Mouse (Mus musculus) heart, embryonic 15.5 days (tissue): ENCODE measurements around the gene Ugt1a2. TPM values are rescaled to one million over a fixed set of nuclear protein-coding genes. Genes with fewer than 3 reads are reported as not detected.

Source experiments
- ATAC-seq: fragments of 200-750 bp; cut with Nextera tagmentation; replicated peaks from 2 replicates; pipeline ENCODE4 v1.8.0; 2017; ENCODE audit warnings: low read depth, moderate TSS enrichment; ENCODE audit not compliant: insufficient number of reproducible peaks, insufficient read depth, low FRiP score
- H3K27ac ChIP-seq: fragments of 300-500 bp; sonication (generic); 2 replicates; pipeline ENCODE4 v1.5.1; 2015; ENCODE audit warnings: mild to moderate bottlenecking, inconsistent platforms
- H3K27me3 ChIP-seq: fragments of 300-500 bp; sonication (generic); 2 replicates; pipeline ENCODE4 v1.6.1; 2015; ENCODE audit warnings: inconsistent platforms
- H3K36me3 ChIP-seq: fragments of 300-500 bp; sonication (generic); 2 replicates; pipeline ENCODE4 v1.6.1; 2015; ENCODE audit warnings: mild to moderate bottlenecking, inconsistent platforms
- H3K4me1 ChIP-seq: fragments of 300-500 bp; sonication (generic); replicated peaks from 2 replicates; pipeline ENCODE4 v1.6.1; 2015; ENCODE audit warnings: inconsistent platforms
- H3K4me2 ChIP-seq: fragments of 300-500 bp; sonication (generic); 2 replicates; pipeline ENCODE4 v1.6.1; 2015; ENCODE audit warnings: inconsistent platforms, mild to moderate bottlenecking, moderate library complexity
- H3K4me3 ChIP-seq: fragments of 300-500 bp; sonication (generic); 2 replicates; pipeline ENCODE4 v1.5.1; 2015; ENCODE audit warnings: mild to moderate bottlenecking, inconsistent platforms
- H3K9ac ChIP-seq: fragments of 300-500 bp; sonication (generic); 2 replicates; pipeline ENCODE4 v1.6.1; 2015; ENCODE audit warnings: mild to moderate bottlenecking, inconsistent platforms
- H3K9me3 ChIP-seq: fragments of 300-500 bp; sonication (generic); replicated peaks from 2 replicates; pipeline ENCODE4 v1.6.1; 2016; ENCODE audit warnings: inconsistent platforms
- WGBS: fragments of 180-500 bp; shearing (Covaris S2); methylation state at CpG from one replicate; pipeline ENCODE4 v1.1.7; 2015; ENCODE audit warnings: mixed read lengths; 5-methylcytosine and 5-hydroxymethylcytosine counted together
- polyA plus RNA-seq: library from polyadenylated mRNA; unstranded; fragments of >200 nt; fragmentation: Nextera tagmentation; extraction: Ambion mirVana; gene quantifications from 2 replicates; pipeline ENCODE4 v1.2.1, GENCODE M21; 2015

Gene Ugt1a2
- polyA plus RNA-seq, 1 experiment from 2014 or later = not detected

- 70% methylated on average over 6 of the region's 6 CpGs for WGBS
- no peak overlapping the region for H3K9ac ChIP-seq
Measured at GRCm38 (mm10) chr1:88260114-88260513, 59.7 kb downstream of the Ugt1a2 start.

GRCm38 (mm10) chr1:88260604-88261377, 60.4 kb downstream of the Ugt1a2 start:
- Histone ChIP-seq H3K36me3 (peaks cover 49% of the 10 kb centered on the region), H3K9ac (no peak overlapping the region), H3K4me2 (no peak overlapping the region), H3K4me3 (no peak overlapping the region), H3K27ac (no peak overlapping the region), H3K27me3 (no peaks in the 10 kb centered on the region), H3K4me1 (peaks cover 23% of the 10 kb centered on the region), H3K9me3 (0 out of 2 replicates have a peak, but pooled peaks cover 3% of the 10 kb centered on the region)
- WGBS = 82% methylated on average over 10 of the region's 10 CpGs
- no peak for ATAC-seq

More at GRCm38 (mm10) chr1:88260114-88260513, 59.7 kb downstream of the Ugt1a2 start:
- Histone ChIP-seq H3K4me1 (peaks cover 23% of the 10 kb centered on the region), H3K27ac (no peak overlapping the region), H3K36me3 (peaks cover 42% of the 10 kb centered on the region), H3K4me3 (no peak overlapping the region), H3K4me2 (no peak overlapping the region), H3K9me3 (0 out of 2 replicates have a peak, but pooled peaks cover 3% of the 10 kb centered on the region), H3K27me3 (no peaks in the 10 kb centered on the region)
- no peak for ATAC-seq

- H3K4me2 ChIP-seq = no peak overlapping the region
- WGBS = 79% methylated on average over 7 of the region's 7 CpGs
- ATAC-seq = no peak
Measured at GRCm38 (mm10) chr1:88261706-88262105, 61.3 kb downstream of the Ugt1a2 start.

GRCm38 (mm10) chr1:88262255-88262654, 61.9 kb downstream of the Ugt1a2 start:
- Histone ChIP-seq H3K27ac (no peak overlapping the region), H3K9ac (no peak overlapping the region), H3K9me3 (no peaks in the 10 kb centered on the region), H3K27me3 (no peaks in the 10 kb centered on the region), H3K4me2 (no peak overlapping the region), H3K4me1 (peaks cover 23% of the 10 kb centered on the region), H3K36me3 (peaks cover 63% of the 10 kb centered on the region), H3K4me3 (no peak overlapping the region)
- no peak; the same call in 1 of the 2 replicates for ATAC-seq
- WGBS = 64% methylated on average over 4 of the region's 4 CpGs

More at GRCm38 (mm10) chr1:88261706-88262105, 61.3 kb downstream of the Ugt1a2 start:
- H3K27ac ChIP-seq = no peak overlapping the region
- peaks cover 23% of the 10 kb centered on the region for H3K4me1 ChIP-seq
- no peak overlapping the region for H3K9ac ChIP-seq
- no peaks in the 10 kb centered on the region for H3K9me3 ChIP-seq
- no peaks in the 10 kb centered on the region for H3K27me3 ChIP-seq
- H3K36me3 ChIP-seq = peaks cover 58% of the 10 kb centered on the region
- no peak overlapping the region for H3K4me3 ChIP-seq

GRCm38 (mm10) chr1:88262961-88263360, 62.6 kb downstream of the Ugt1a2 start:
- peaks cover 70% of the 10 kb centered on the region for H3K36me3 ChIP-seq
- H3K4me3 ChIP-seq = no peak overlapping the region
- H3K4me2 ChIP-seq = no peak overlapping the region
- no peak overlapping the region for H3K27ac ChIP-seq
- H3K9me3 ChIP-seq = no peaks in the 10 kb centered on the region
- no peak for ATAC-seq
- 73% methylated on average over 6 of the region's 6 CpGs for WGBS
- no peaks in the 10 kb centered on the region for H3K27me3 ChIP-seq
- peaks cover 23% of the 10 kb centered on the region for H3K4me1 ChIP-seq
- no peak overlapping the region for H3K9ac ChIP-seq

- WGBS = 88% methylated on average over 5 of the region's 5 CpGs
- no peak for ATAC-seq
- H3K4me3 ChIP-seq = no peak overlapping the region
- H3K4me1 ChIP-seq = peaks cover 23% of the 10 kb centered on the region
- no peak overlapping the region for H3K4me2 ChIP-seq
- no peaks in the 10 kb centered on the region for H3K9me3 ChIP-seq
- no peak overlapping the region for H3K27ac ChIP-seq
- H3K27me3 ChIP-seq = no peaks in the 10 kb centered on the region
- peaks cover 79% of the 10 kb centered on the region for H3K36me3 ChIP-seq
- no peak overlapping the region for H3K9ac ChIP-seq
Measured at GRCm38 (mm10) chr1:88263778-88264177, 63.4 kb downstream of the Ugt1a2 start.

GRCm38 (mm10) chr1:88264237-88264868, 64.0 kb downstream of the Ugt1a2 start:
- 74% methylated on average over 7 of the region's 7 CpGs for WGBS
- H3K9me3 ChIP-seq = no peaks in the 10 kb centered on the region
- H3K9ac ChIP-seq = no peak overlapping the region
- H3K4me3 ChIP-seq = no peak overlapping the region
- no peak for ATAC-seq
- H3K4me2 ChIP-seq = no peak overlapping the region
- H3K27ac ChIP-seq = no peak overlapping the region
- H3K4me1 ChIP-seq = peaks cover 18% of the 10 kb centered on the region
- peaks cover 84% of the 10 kb centered on the region for H3K36me3 ChIP-seq
- no peaks in the 10 kb centered on the region for H3K27me3 ChIP-seq

GRCm38 (mm10) chr1:88264869-88265240, 64.5 kb downstream of the Ugt1a2 start:
- Histone ChIP-seq H3K27me3 (no peaks in the 10 kb centered on the region), H3K9ac (no peak overlapping the region), H3K4me3 (no peak overlapping the region), H3K27ac (no peak overlapping the region), H3K4me2 (no peak overlapping the region), H3K36me3 (peaks cover 89% of the 10 kb centered on the region), H3K4me1 (peaks cover 13% of the 10 kb centered on the region), H3K9me3 (no peaks in the 10 kb centered on the region)
- no peak for ATAC-seq
- 71% methylated on average over 4 of the region's 4 CpGs for WGBS

GRCm38 (mm10) chr1:88266123-88266522, 65.7 kb downstream of the Ugt1a2 start:
- H3K27me3 ChIP-seq = no peaks in the 10 kb centered on the region
- no peak overlapping the region for H3K4me3 ChIP-seq
- no peak overlapping the region for H3K4me2 ChIP-seq
- no peaks in the 10 kb centered on the region for H3K9me3 ChIP-seq
- peaks cover 8% of the 10 kb centered on the region for H3K4me1 ChIP-seq
- H3K27ac ChIP-seq = no peak overlapping the region
- no peak overlapping the region for H3K9ac ChIP-seq
- ATAC-seq = no peak
- 88% methylated on average over 13 of the region's 13 CpGs for WGBS
- H3K36me3 ChIP-seq = peaks cover 85% of the 10 kb centered on the region

- Histone ChIP-seq H3K4me1 (peaks cover 3% of the 10 kb centered on the region), H3K27me3 (no peaks in the 10 kb centered on the region), H3K9ac (no peak overlapping the region), H3K4me2 (no peak overlapping the region), H3K36me3 (peaks cover 85% of the 10 kb centered on the region), H3K9me3 (no peaks in the 10 kb centered on the region), H3K4me3 (no peak overlapping the region), H3K27ac (no peak overlapping the region)
- ATAC-seq = no peak
- 91% methylated on average over 6 of the region's 6 CpGs for WGBS
Measured at GRCm38 (mm10) chr1:88267489-88267888, 67.1 kb downstream of the Ugt1a2 start.

- 83% methylated on average over 6 of the region's 6 CpGs for WGBS
- H3K36me3 ChIP-seq = peaks cover 84% of the 10 kb centered on the region
- no peak overlapping the region for H3K27ac ChIP-seq
- H3K27me3 ChIP-seq = no peaks in the 10 kb centered on the region
- no peaks in the 10 kb centered on the region for H3K4me1 ChIP-seq
- H3K9me3 ChIP-seq = no peaks in the 10 kb centered on the region
- no peak overlapping the region for H3K4me2 ChIP-seq
- H3K4me3 ChIP-seq = no peak overlapping the region
- H3K9ac ChIP-seq = no peak overlapping the region
- no peak for ATAC-seq
Measured at GRCm38 (mm10) chr1:88268070-88268469, 67.7 kb downstream of the Ugt1a2 start.
